Comparison of ENCODE assay signal across 22 mouse cellular contexts in the genomic region with DNA sequence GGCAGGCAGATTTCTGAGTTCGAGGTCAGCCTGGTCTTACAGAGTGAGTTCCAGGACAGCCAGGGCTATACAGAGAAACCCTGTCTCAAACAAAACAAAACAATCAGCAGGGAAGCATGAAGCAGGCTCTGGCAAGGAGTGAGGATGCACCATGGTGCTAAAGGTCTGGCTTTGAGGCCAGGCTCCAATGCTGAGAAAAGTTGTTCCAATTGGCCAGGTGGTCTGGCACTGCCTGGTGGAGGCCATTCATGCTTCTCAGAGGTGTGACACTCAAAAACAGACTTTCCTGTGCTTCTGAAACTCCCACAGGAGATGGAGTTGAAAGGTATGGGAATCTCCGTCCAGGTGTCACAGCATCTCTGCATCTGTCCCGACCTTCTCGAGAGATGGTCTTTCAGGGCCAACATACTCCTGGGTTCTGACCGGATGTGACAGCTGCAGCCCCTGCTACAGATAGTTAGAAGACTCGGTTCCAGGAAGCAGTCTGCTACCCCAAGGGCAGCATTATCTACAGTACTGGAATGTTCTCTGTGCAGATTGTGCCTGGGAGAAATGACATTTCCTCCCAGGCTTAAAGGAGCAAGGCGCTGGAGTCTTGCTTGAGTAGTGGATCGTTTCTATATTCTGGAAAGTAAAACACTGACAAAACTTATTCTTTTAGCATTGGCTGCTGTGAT.
DNase-seq lines count a peak whose midpoint lies in the region; ATAC-seq and TF ChIP-seq lines count a peak whose summit lies in the region.
"Had no signal": no experiment of that assay in that cellular context is flagged by ENCODE, and none has a peak within 500 bp of the region (broad histone marks: within the 10 kb centered on the region; RNA-seq: fewer than 3 reads in every experiment).

No protein-coding gene starts in this region.

- no peaks in the 10 kb centered on the region for H3K4me1 ChIP-seq in forebrain, embryonic 11.5 days (replicated peaks; ENCODE audit: control insufficient read depth, insufficient read depth, low read length)
- peaks cover 3% of the 10 kb centered on the region; the same call in 1 of the 2 replicates for H3K4me1 ChIP-seq in forebrain, embryonic 12.5 days
- peaks cover 29% of the 10 kb centered on the region for H3K4me1 ChIP-seq in heart, embryonic 13.5 days
- H3K4me1 ChIP-seq in heart, embryonic 15.5 days (replicated peaks), result peaks cover 16% of the 10 kb centered on the region
- H3K4me1 ChIP-seq in liver, postnatal 0 days (ENCODE audit: insufficient read depth), result peaks cover 3% of the 10 kb centered on the region; the same call in 1 of the 2 replicates
- H3K4me1 ChIP-seq: hindbrain, embryonic 15.5 days; neural tube, embryonic 15.5 days had no signal

- no peak for TF ChIP-seq EP300 in liver, postnatal 0 days (IDR thresholded peaks at IDR 0.05; ENCODE audit: low read depth)

- H3K27me3 ChIP-seq in forebrain, embryonic 11.5 days (ENCODE audit: control insufficient read depth, insufficient read depth, low read length), result no peaks in the 10 kb centered on the region
- H3K27me3 ChIP-seq in forebrain, embryonic 12.5 days, result no peaks in the 10 kb centered on the region
- no peaks in the 10 kb centered on the region for H3K27me3 ChIP-seq in heart, embryonic 13.5 days (replicated peaks)
- no peaks in the 10 kb centered on the region for H3K27me3 ChIP-seq in heart, embryonic 15.5 days
- no peaks in the 10 kb centered on the region for H3K27me3 ChIP-seq in liver, postnatal 0 days (ENCODE audit: insufficient read depth, low read length)
- H3K27me3 ChIP-seq: embryonic facial prominence, embryonic 15.5 days; hindbrain, embryonic 15.5 days; intestine, embryonic 15.5 days; kidney, embryonic 15.5 days; limb, embryonic 12.5 days; neural tube, embryonic 15.5 days had no signal

- no peaks in the 10 kb centered on the region for H3K36me3 ChIP-seq in forebrain, embryonic 11.5 days (ENCODE audit: control insufficient read depth, insufficient read depth, low read length)
- no peaks in the 10 kb centered on the region for H3K36me3 ChIP-seq in forebrain, embryonic 12.5 days (replicated peaks)
- H3K36me3 ChIP-seq in heart, embryonic 13.5 days, result peaks cover 3% of the 10 kb centered on the region; the same call in 1 of the 2 replicates
- H3K36me3 ChIP-seq in heart, embryonic 15.5 days, result no peaks in the 10 kb centered on the region
- no peaks in the 10 kb centered on the region for H3K36me3 ChIP-seq in liver, postnatal 0 days (replicated peaks; ENCODE audit: insufficient read depth, low read length)
- H3K36me3 ChIP-seq: embryonic facial prominence, embryonic 15.5 days; hindbrain, embryonic 15.5 days; intestine, embryonic 15.5 days; kidney, embryonic 15.5 days; limb, embryonic 12.5 days; neural tube, embryonic 15.5 days had no signal

- no peak overlapping the region for H3K4me2 ChIP-seq in forebrain, embryonic 11.5 days (ENCODE audit: low read depth, low read length, severe bottlenecking)
- H3K4me2 ChIP-seq in forebrain, embryonic 12.5 days, result no peak overlapping the region
- H3K4me2 ChIP-seq in heart, embryonic 13.5 days, result no peak overlapping the region
- no peak overlapping the region for H3K4me2 ChIP-seq in heart, embryonic 15.5 days
- H3K4me2 ChIP-seq in liver, postnatal 0 days (ENCODE audit: low read depth, low read length), result no peak overlapping the region
- H3K4me2 ChIP-seq: embryonic facial prominence, embryonic 15.5 days; hindbrain, embryonic 15.5 days; intestine, embryonic 15.5 days; kidney, embryonic 15.5 days; limb, embryonic 12.5 days; neural tube, embryonic 15.5 days had no signal

- no peak overlapping the region for H3K4me3 ChIP-seq in forebrain, embryonic 11.5 days (ENCODE audit: low read depth, low read length)
- H3K4me3 ChIP-seq in forebrain, embryonic 12.5 days (replicated peaks), result no peak overlapping the region
- no peak overlapping the region for H3K4me3 ChIP-seq in heart, embryonic 13.5 days
- H3K4me3 ChIP-seq in heart, embryonic 15.5 days, result no peak overlapping the region
- H3K4me3 ChIP-seq in liver, postnatal 0 days (ENCODE audit: low read depth, low read length), result no peak overlapping the region
- H3K4me3 ChIP-seq: embryonic facial prominence, embryonic 15.5 days; hindbrain, embryonic 15.5 days; intestine, embryonic 15.5 days; kidney, embryonic 15.5 days; limb, embryonic 12.5 days; neural tube, embryonic 15.5 days had no signal

- ATAC-seq in forebrain, embryonic 11.5 days (replicated peaks; ENCODE audit: low FRiP score), result no peak
- ATAC-seq in forebrain, embryonic 12.5 days (ENCODE audit: low FRiP score), result no peak
- no peak for ATAC-seq in heart, embryonic 13.5 days (ENCODE audit: extremely low read depth, insufficient number of reproducible peaks, low FRiP score, low TSS enrichment)
- ATAC-seq in heart, embryonic 15.5 days (replicated peaks; ENCODE audit: insufficient number of reproducible peaks, insufficient read depth, low FRiP score, low read depth), result no peak; the same call in 1 of the 2 replicates
- ATAC-seq in liver, postnatal 0 days, result no peak
- ATAC-seq: intestine, embryonic 15.5 days; midbrain, embryonic 16.5 days had no signal

- DNase-seq in forebrain, embryonic 11.5 days (ENCODE audit: low spot score), result peak; percentile 17
- no peak for DNase-seq in heart, postnatal 4 days
- no peak for DNase-seq in liver, postnatal 0 days
- no peak for DNase-seq in adrenal gland, adult 2 months
- no peak for DNase-seq in layer of hippocampus, adult 18-20 months (ENCODE audit: low spot score in 2 of 2)
- DNase-seq: adrenal gland, postnatal 36 days; B cell, adult 2 months; cerebellum, adult 9-10 months; gastrocnemius, postnatal 25 days; lung, postnatal 10 days; right cerebral cortex, postnatal 4 days; thymus, postnatal 14 days had no signal

- no peak overlapping the region for H3K9ac ChIP-seq in forebrain, embryonic 11.5 days (ENCODE audit: low read length)
- H3K9ac ChIP-seq in forebrain, embryonic 12.5 days, result no peak overlapping the region
- H3K9ac ChIP-seq in heart, embryonic 13.5 days, result no peak overlapping the region
- H3K9ac ChIP-seq in heart, embryonic 15.5 days, result no peak overlapping the region
- no peak overlapping the region for H3K9ac ChIP-seq in liver, postnatal 0 days (replicated peaks)
- H3K9ac ChIP-seq: embryonic facial prominence, embryonic 15.5 days; hindbrain, embryonic 15.5 days; intestine, embryonic 15.5 days; kidney, embryonic 15.5 days; limb, embryonic 12.5 days; neural tube, embryonic 15.5 days had no signal

- no peak overlapping the region for H3K27ac ChIP-seq in forebrain, embryonic 11.5 days (ENCODE audit: low read depth, low read length)
- no peak overlapping the region for H3K27ac ChIP-seq in forebrain, embryonic 12.5 days
- peak overlapping the region; percentile 16; the same call in 1 of the 2 replicates for H3K27ac ChIP-seq in heart, embryonic 13.5 days (replicated peaks)
- H3K27ac ChIP-seq in heart, embryonic 15.5 days, result peak overlapping the region; percentile 32; the same call in 1 of the 2 replicates
- peak overlapping the region; percentile 24; the same call in 1 of the 2 replicates for H3K27ac ChIP-seq in liver, postnatal 0 days (ENCODE audit: low read depth)
- H3K27ac ChIP-seq: embryonic facial prominence, embryonic 15.5 days; hindbrain, embryonic 15.5 days; intestine, embryonic 15.5 days; kidney, embryonic 15.5 days; limb, embryonic 12.5 days; neural tube, embryonic 15.5 days had no signal

- H3K9me3 ChIP-seq in forebrain, embryonic 11.5 days (ENCODE audit: control insufficient read depth, low read length), result no peaks in the 10 kb centered on the region
- no peaks in the 10 kb centered on the region for H3K9me3 ChIP-seq in forebrain, embryonic 12.5 days
- H3K9me3 ChIP-seq in heart, embryonic 13.5 days, result no peaks in the 10 kb centered on the region
- no peaks in the 10 kb centered on the region for H3K9me3 ChIP-seq in heart, embryonic 15.5 days (replicated peaks)
- H3K9me3 ChIP-seq in liver, postnatal 0 days (ENCODE audit: low read length), result no peaks in the 10 kb centered on the region
- H3K9me3 ChIP-seq: embryonic facial prominence, embryonic 15.5 days; hindbrain, embryonic 15.5 days; intestine, embryonic 15.5 days; kidney, embryonic 15.5 days; limb, embryonic 12.5 days; neural tube, embryonic 15.5 days had no signal

- 87% methylated on average over 8 of the region's 8 CpGs for WGBS in forebrain, embryonic 11.5 days
- 90% methylated on average over 8 of the region's 8 CpGs for WGBS in forebrain, embryonic 12.5 days
- WGBS in heart, embryonic 13.5 days, result 37% methylated on average over 8 of the region's 8 CpGs
- 45% methylated on average over 8 of the region's 8 CpGs for WGBS in heart, embryonic 15.5 days
- 67% methylated on average over 8 of the region's 8 CpGs for WGBS in liver, postnatal 0 days (ENCODE audit: insufficient replicate concordance)

- no peak for TF ChIP-seq CTCF in liver, postnatal 0 days (IDR thresholded peaks at IDR 0.05; ENCODE audit: low read depth)

Comparison
In these comparisons a context has a peak if more than half of its experiments do, and no peak if none do; other contexts are left out.
1. H3K27ac ChIP-seq: peak in heart, embryonic 13.5 days (single experiment), heart, embryonic 15.5 days (single experiment) and liver, postnatal 0 days (single experiment); none in forebrain, embryonic 11.5 days (single experiment) and forebrain, embryonic 12.5 days (single experiment).